In genomic region chr14:45155511-45156173, GRCm38 (mm10) we compare ENCODE assay signal across 15 mouse cellular contexts.
DNase-seq lines count a peak whose midpoint lies in the region; ATAC-seq and TF ChIP-seq lines count a peak whose summit lies in the region.
"Had no signal": no experiment of that assay in that cellular context is flagged by ENCODE, and none has a peak within 500 bp of the region (broad histone marks: within the 10 kb centered on the region; RNA-seq: fewer than 3 reads in every experiment).

No protein-coding gene starts in this region.

- TF ChIP-seq POLR2A in spleen, adult 2 months (IDR thresholded peaks at IDR 0.05; ENCODE audit: low read depth, low read length): no peak

- peak overlapping the region; percentile 49 for H3K27ac ChIP-seq in spleen, adult 2 months (ENCODE audit: insufficient read depth, low read length)
- H3K27ac ChIP-seq: layer of hippocampus, adult 2 months; limb, embryonic 12.5 days had no signal

- ATAC-seq in common myeloid progenitor, adult 5-6 weeks (replicated peaks; ENCODE audit: low read depth, poor library complexity, severe bottlenecking): peak; percentile 93
- ATAC-seq: forebrain, postnatal 0 days had no signal

- H3K4me1 ChIP-seq in spleen, adult 2 months (ENCODE audit: control insufficient read depth, insufficient read depth, insufficient read length): peaks cover 7% of the 10 kb centered on the region; the same call in 1 of the 2 replicates
- H3K4me1 ChIP-seq: limb, embryonic 12.5 days had no signal

- H3K4me3 ChIP-seq in spleen, adult 2 months (ENCODE audit: extremely low read depth, insufficient read depth, insufficient read length): no peak overlapping the region
- H3K4me3 ChIP-seq: layer of hippocampus, adult 2 months; limb, embryonic 12.5 days had no signal

- H3K27me3 ChIP-seq in spleen, adult 2 months (ENCODE audit: control insufficient read depth, insufficient read depth, low read length): no peaks in the 10 kb centered on the region
- H3K27me3 ChIP-seq: limb, embryonic 12.5 days had no signal

- no peak for TF ChIP-seq CTCF in spleen, adult 2 months (IDR thresholded peaks at IDR 0.05; ENCODE audit: extremely low read depth, insufficient read depth, insufficient read length, insufficient replicate concordance)

- WGBS in spleen, adult 2 months: 22% methylated on average over 4 of the region's 4 CpGs

- peak; percentile 12 for DNase-seq in spleen, adult 12 weeks (ENCODE audit: low spot score)
- DNase-seq in spleen, postnatal 4 days (ENCODE audit: low spot score in 2 of 2): no peak
- DNase-seq in spleen, adult 2 months (ENCODE audit: low read depth in 1 of 2, low spot score in 2 of 2): peak; percentile 49 to 73
- DNase-seq in urinary bladder, adult 2 months (ENCODE audit: low spot score): no peak
- DNase-seq in embryo, embryonic 11 days: no peak
- no peak for DNase-seq in cerebellum, adult 9-11 months
- DNase-seq: adrenal gland, adult 2 months; cerebellum, adult 18-20 months; forebrain, postnatal 0 days; heart, postnatal 4 days; kidney, adult 18-20 months; lung, postnatal 10 days had no signal

- H3K36me3 ChIP-seq in spleen, adult 2 months (ENCODE audit: control insufficient read depth, insufficient read depth, low read length): peaks cover 3% of the 10 kb centered on the region; the same call in 1 of the 2 replicates
- H3K36me3 ChIP-seq: limb, embryonic 12.5 days had no signal

Comparison
In these comparisons a context has a peak if more than half of its experiments do, and no peak if none do; other contexts are left out.
1. DNase-seq: peak in spleen, adult 12 weeks (single experiment) and spleen, adult 2 months (2 of 2); none in spleen, postnatal 4 days (0 of 2), urinary bladder, adult 2 months (single experiment), embryo, embryonic 11 days (single experiment) and cerebellum, adult 9-11 months (single experiment).